Mouse (Mus musculus): ENCODE data around the gene Zfp651. TPM values are rescaled to one million over a fixed set of nuclear protein-coding genes. Genes with fewer than 3 reads are reported as not detected.

The Zfp651 gene
- polyA plus RNA-seq, 1 experiment, result 0.33 TPM

DNA sequence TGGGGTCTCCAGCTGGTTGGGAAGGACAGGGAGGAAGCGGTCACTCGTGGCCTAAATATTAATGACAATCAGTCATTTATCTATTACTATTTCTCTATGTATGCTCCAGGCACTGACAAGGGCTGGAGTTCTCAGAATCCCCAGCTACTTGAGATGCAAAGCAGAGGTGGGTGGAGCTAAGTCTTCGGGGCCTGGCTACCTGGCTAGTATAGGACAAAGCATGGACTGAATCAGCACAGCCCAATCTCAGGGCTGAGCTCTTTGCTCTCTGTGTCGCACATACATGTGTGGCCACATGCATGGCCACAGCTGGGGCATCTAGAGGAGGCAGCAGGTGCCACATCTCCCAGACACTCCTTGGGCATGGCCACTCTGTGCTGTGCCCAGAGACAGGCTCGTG, 61.6 kb downstream of the Zfp651 start:
- TF ChIP-seq GATA1 (IDR thresholded peaks at IDR 0.05; ENCODE audit: low read length), result no peak

Other genes starting within 250 kb of the Zfp651 start
- not detected in 2 replicates for gene Lyzl4, start 117.2 kb upstream of the Zfp651 start, polyA plus RNA-seq (2012)
- gene Vipr1, start 116.6 kb upstream of the Zfp651 start, polyA plus RNA-seq (2012), result not detected in 2 replicates
- 8.3 and 10.1 TPM in 2 replicates for gene Sec22c, start 53.8 kb upstream of the Zfp651 start, polyA plus RNA-seq (2012)
- 16.5 and 20.5 TPM in 2 replicates for gene Ss18l2, start 49.0 kb upstream of the Zfp651 start, polyA plus RNA-seq (2012)
- 46.9 and 72.0 TPM in 2 replicates for gene Nktr, start 40.2 kb upstream of the Zfp651 start, polyA plus RNA-seq (2012)
- gene Klhl40, start 18.3 kb downstream of the Zfp651 start, polyA plus RNA-seq (2012), result not detected in 2 replicates
- not detected in 2 replicates for gene Hhatl, start 33.2 kb downstream of the Zfp651 start, polyA plus RNA-seq (2012)
- gene Ccdc13, start 80.1 kb downstream of the Zfp651 start, polyA plus RNA-seq (2012), result 0.04 TPM in 1 of 2 replicates, not detected in the other
- 73.5 and 107 TPM in 2 replicates for gene Higd1a, start 99.0 kb downstream of the Zfp651 start, polyA plus RNA-seq (2012)
- gene Ackr2, start 139.0 kb downstream of the Zfp651 start, polyA plus RNA-seq (2012), result not detected in 2 replicates
- gene Cyp8b1, start 157.0 kb downstream of the Zfp651 start, polyA plus RNA-seq (2012), result not detected in 2 replicates
- not detected in 2 replicates for gene Fam198a, start 191.7 kb downstream of the Zfp651 start, polyA plus RNA-seq (2012)
- not detected in 2 replicates for gene Pomgnt2, start 237.8 kb downstream of the Zfp651 start, polyA plus RNA-seq (2012)

Data from G1E-ER4 (cell line).